Mouse (Mus musculus) frontal cortex, adult 2 months (tissue): ENCODE results near the gene Gstm5. TPM values are rescaled to one million over a fixed set of nuclear protein-coding genes. Genes with fewer than 3 reads are reported as not detected.
"Not testable (repeated sequence)": the region's sequence is repeated elsewhere in the genome, so short reads cannot be mapped to it uniquely, and the experiment has no call there.

Experiments
- DNase-seq, 2 experiments: peaks; one replicate each; pipeline ENCODE4 v3.0.0; 2022; ENCODE audit warnings: low spot score in 1 of 2; ENCODE audit errors: extremely low spot score in 1 of 2
- polyA plus RNA-seq: library from polyadenylated mRNA; depleted of rRNA; stranded (reverse); fragments of >200 nt; gene quantifications from 2 replicates; pipeline ENCODE4 v1.2.3, GENCODE M21; 2012

Gene Gstm5
- polyA plus RNA-seq, 1 experiment: 366 TPM

- DNase-seq: no peak
Measured at GRCm38 (mm10) chr3:107869925-107870324, 25.7 kb upstream of the Gstm5 start.

GRCm38 (mm10) chr3:107873335-107874251 is 22.0 kb upstream of the Gstm5 start:
- no peak for DNase-seq

GRCm38 (mm10) chr3:107875231-107875630 is 20.4 kb upstream of the Gstm5 start:
- DNase-seq: no peak

- DNase-seq: no peak
Measured at GRCm38 (mm10) chr3:107877005-107877404, 18.6 kb upstream of the Gstm5 start, which contains the start of gene Eps8l3. Gene Eps8l3, plus strand, starts transcription at chr3:107877229.

GRCm38 (mm10) chr3:107877747-107878736 is 17.6 kb upstream of the Gstm5 start:
- no peak for DNase-seq

- peak; percentile 73 to 76 for DNase-seq
Measured at GRCm38 (mm10) chr3:107887674-107888495, 7.7 kb upstream of the Gstm5 start.

GRCm38 (mm10) chr3:107889236-107889635 is 6.4 kb upstream of the Gstm5 start:
- DNase-seq: not testable (repeated sequence)

GRCm38 (mm10) chr3:107895194-107895719 is 364 bp upstream of the Gstm5 start:
- no peak for DNase-seq

GRCm38 (mm10) chr3:107898691-107899090 is 3.1 kb downstream of the Gstm5 start:
- DNase-seq: no peak

- DNase-seq: no peak
Measured at GRCm38 (mm10) chr3:107900955-107901673, 5.5 kb downstream of the Gstm5 start.

GRCm38 (mm10) chr3:107905942-107906341 is 10.3 kb downstream of the Gstm5 start:
- DNase-seq: no peak

- no peak for DNase-seq
Measured at GRCm38 (mm10) chr3:107916674-107917073, 21.1 kb downstream of the Gstm5 start.

GRCm38 (mm10) chr3:107917097-107917496 is 21.5 kb downstream of the Gstm5 start:
- DNase-seq: no peak

- DNase-seq: peak in 1 of 2 experiments; percentile 87
Measured at GRCm38 (mm10) chr3:107917783-107918408, 22.3 kb downstream of the Gstm5 start.

GRCm38 (mm10) chr3:107920348-107920747 is 24.7 kb downstream of the Gstm5 start:
- no peak for DNase-seq

- DNase-seq: no peak
Measured at GRCm38 (mm10) chr3:107925335-107925734, 29.7 kb downstream of the Gstm5 start.

- no peak for DNase-seq
Measured at GRCm38 (mm10) chr3:107927841-107928240, 32.2 kb downstream of the Gstm5 start.

GRCm38 (mm10) chr3:107928691-107929090 is 33.1 kb downstream of the Gstm5 start:
- DNase-seq: no peak

GRCm38 (mm10) chr3:107929243-107929642 is 33.6 kb downstream of the Gstm5 start:
- DNase-seq: no peak
